Mouse (Mus musculus) myocyte (in vitro differentiated cells): ENCODE measurements around the gene Sycn.

Experiments used
- E2F4 ChIP-seq: IDR thresholded peaks from one replicate; pipeline ENCODE4 v1.6.1; 2011; ENCODE audit warnings: mild to moderate bottlenecking, control low read depth, moderate library complexity; ENCODE audit not compliant: insufficient read depth
- MYOD1 ChIP-seq, 3 experiments: IDR thresholded peaks; one replicate each; pipeline ENCODE4 v1.6.1; 2011; ENCODE audit warnings: control low read depth in 2 of 3, low read depth in 2 of 3, mild to moderate bottlenecking in 2 of 3, moderate library complexity in 1 of 3; ENCODE audit not compliant: insufficient read length in 2 of 3, control insufficient read depth in 1 of 3
- MYOG ChIP-seq, 3 experiments: IDR thresholded peaks; one replicate each; pipeline ENCODE4 v1.6.1; 2011; ENCODE audit warnings: control low read depth in 2 of 3, low read depth in 2 of 3, mild to moderate bottlenecking in 2 of 3; ENCODE audit not compliant: insufficient read length in 2 of 3, control insufficient read depth in 1 of 3, insufficient read depth in 1 of 3
- POLR2A ChIP-seq: IDR thresholded peaks from one replicate; pipeline ENCODE4 v1.6.1; 2011; ENCODE audit warnings: low read depth, mild to moderate bottlenecking, control low read depth, moderate library complexity; ENCODE audit not compliant: insufficient read length
- POLR2AphosphoS2 ChIP-seq: IDR thresholded peaks from one replicate; pipeline ENCODE4 v1.6.1; 2011; ENCODE audit warnings: low read depth, control low read depth; ENCODE audit not compliant: insufficient read length
- SRF ChIP-seq: IDR thresholded peaks from one replicate; pipeline ENCODE4 v1.6.1; 2011; ENCODE audit warnings: low read depth; ENCODE audit not compliant: control insufficient read depth, insufficient read length
- TCF12 ChIP-seq: IDR thresholded peaks from one replicate; pipeline ENCODE4 v1.6.1; 2011; ENCODE audit warnings: mild to moderate bottlenecking, control low read depth; ENCODE audit not compliant: poor library complexity, insufficient read depth, severe bottlenecking
- USF1 ChIP-seq: IDR thresholded peaks from one replicate; pipeline ENCODE4 v1.6.1; 2011; ENCODE audit warnings: low read depth, mild to moderate bottlenecking, control low read depth, moderate library complexity

GRCm38 (mm10) chr7:28586663-28587411 lies 46.2 kb downstream of the Sycn start:
- TF ChIP-seq POLR2A = no peak
- no peak for TF ChIP-seq POLR2AphosphoS2
- no peak for TF ChIP-seq USF1
- TF ChIP-seq MYOG (IDR thresholded peaks at IDR 0.05; ENCODE audit: control insufficient read depth in 1 of 3, insufficient read depth in 1 of 3, insufficient read length in 2 of 3, low read depth in 2 of 3) = no peak
- no peak for TF ChIP-seq E2F4
- TF ChIP-seq SRF = no peak
- TF ChIP-seq MYOD1 (IDR thresholded peaks at IDR 0.05; ENCODE audit: control insufficient read depth in 1 of 3, insufficient read length in 2 of 3, low read depth in 2 of 3) = no peak
- TF ChIP-seq TCF12 = no peak
